Mouse (Mus musculus) small intestine, adult 2 months (tissue): ENCODE measurements around the gene Klk1.

Experiments
- CTCF ChIP-seq: fragments of 200-500 bp; IDR thresholded peaks from 2 replicates; pipeline ENCODE4 v1.5.1; 2012; ENCODE audit warnings: low read depth, mild to moderate bottlenecking, control low read depth, inconsistent platforms, low read length, moderate library complexity, mixed read lengths; ENCODE audit not compliant: insufficient replicate concordance, insufficient read length; ENCODE audit errors: extremely low read depth
- POLR2A ChIP-seq: fragments of 200-500 bp; IDR thresholded peaks from 2 replicates; pipeline ENCODE4 v1.6.1; 2012; ENCODE audit warnings: low read depth, mild to moderate bottlenecking, control low read depth, inconsistent platforms, low read length, moderate library complexity

DNA sequence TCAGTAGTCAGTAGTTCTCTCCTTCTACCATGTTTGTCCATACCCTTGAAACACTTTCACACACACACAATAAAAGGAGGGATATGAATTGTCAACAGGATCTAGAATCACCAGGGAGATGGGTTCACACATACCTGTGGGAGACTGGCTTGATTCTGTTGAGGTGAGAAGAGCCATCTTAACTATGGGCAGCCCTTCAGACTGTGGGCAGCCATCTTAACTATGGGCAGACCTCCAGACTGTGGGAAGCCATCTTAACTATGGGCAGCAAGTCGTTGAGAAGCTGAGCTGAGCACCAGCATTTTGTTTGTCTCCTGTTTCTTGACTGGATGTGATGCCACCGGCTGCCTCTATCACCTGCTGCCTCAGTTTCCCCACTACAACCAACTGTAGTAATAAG lies 46.1 kb downstream of the Klk1 start:
- TF ChIP-seq POLR2A (no peak), CTCF (no peak)
